Mouse (Mus musculus) urinary bladder, postnatal 36 days (tissue): ENCODE data around the gene Wnt5b.
"Not testable (repeated sequence)": the region's sequence is repeated elsewhere in the genome, so short reads cannot be mapped to it uniquely, and the experiment has no call there.

ENCODE experiments used
- DNase-seq, 2 experiments: peaks; one replicate each; pipeline ENCODE4 v3.0.0; 2022; ENCODE audit warnings: low spot score in 2 of 2, mixed read lengths in 1 of 2

The Wnt5b gene

DNA sequence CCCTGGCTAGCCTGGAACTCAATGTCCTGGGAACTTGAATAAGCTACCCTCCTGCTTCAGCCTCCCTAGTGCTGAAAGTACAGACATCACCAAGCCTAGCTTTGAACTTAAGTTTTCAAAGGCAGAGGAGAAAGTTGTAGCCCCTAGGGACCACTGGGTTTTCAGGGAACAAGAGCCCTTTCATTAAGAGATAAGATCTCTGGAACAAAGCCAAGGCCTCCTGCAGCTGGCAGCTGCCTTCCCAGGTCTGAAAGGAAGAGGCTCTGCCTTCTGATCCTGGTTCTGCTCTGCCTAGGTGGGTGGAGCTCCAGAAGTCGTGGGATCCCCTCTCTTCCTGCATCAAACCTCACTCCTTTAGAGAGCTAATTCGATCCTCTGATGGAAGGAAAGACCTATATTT, 58.7 kb downstream of the Wnt5b start:
- no peak for DNase-seq

DNA sequence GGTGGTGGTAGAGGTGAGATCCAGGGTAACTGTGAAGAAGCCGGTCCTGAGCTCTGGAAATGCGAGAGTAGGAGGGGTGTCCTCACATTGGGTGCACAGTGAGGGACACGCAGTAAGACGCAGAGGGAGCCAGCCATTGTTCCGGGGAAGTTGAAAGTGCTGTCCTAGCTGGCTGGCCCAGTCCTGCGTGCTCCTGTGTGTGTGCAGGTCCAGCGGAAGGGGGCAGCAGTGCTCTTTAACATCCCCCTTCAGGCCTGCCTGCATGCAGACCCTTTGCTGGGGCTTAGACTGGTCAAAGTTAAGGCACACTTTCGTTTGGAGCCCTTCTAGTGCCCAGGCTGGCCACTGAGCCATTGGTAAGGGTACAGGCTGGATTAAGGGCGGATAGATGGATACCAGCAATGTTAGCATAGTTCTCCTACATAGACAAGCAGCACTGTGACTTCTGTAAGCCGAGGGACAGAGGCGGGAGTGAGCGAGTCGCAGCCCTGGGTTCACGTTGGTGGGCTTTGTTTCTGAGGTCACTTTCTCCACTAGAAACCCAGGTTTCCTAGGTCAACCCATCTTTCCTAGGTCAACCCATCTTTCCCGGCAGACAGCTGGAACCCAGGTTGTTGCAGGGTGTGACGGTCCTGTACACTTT, 61.1 kb downstream of the Wnt5b start:
- peak; percentile 18 to 48 for DNase-seq

DNA sequence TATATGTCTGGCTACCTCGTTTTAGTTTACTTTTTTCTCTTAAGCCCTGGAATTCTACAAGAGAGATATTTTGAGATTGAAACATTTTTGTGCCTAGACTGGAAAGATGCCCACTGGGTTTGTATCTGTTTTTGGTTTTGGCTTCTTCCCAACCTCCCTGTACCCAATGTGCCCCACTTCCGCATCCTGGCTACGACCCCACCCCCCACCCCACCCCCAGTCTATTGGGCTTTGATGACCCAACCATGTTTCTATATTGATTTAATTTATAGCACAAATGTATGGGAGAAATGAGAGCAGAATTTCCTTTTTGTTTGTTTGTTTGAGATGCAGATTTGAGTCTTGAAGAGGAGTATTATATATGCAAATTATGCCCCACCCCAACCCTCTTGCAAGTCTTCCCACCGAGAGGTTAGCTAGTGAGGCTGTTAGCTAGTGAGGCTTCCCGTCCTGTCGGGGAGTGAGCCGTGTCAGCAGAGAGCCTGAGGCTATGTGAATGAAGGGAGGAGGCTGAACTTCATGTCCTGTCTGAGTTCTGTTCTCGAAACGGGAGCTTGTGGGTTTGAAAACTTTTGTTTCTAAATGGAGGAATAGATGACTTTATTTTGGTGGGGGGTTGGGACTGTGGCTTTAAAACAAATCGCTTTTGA, 62.3 kb downstream of the Wnt5b start:
- DNase-seq, result not testable (repeated sequence)

DNA sequence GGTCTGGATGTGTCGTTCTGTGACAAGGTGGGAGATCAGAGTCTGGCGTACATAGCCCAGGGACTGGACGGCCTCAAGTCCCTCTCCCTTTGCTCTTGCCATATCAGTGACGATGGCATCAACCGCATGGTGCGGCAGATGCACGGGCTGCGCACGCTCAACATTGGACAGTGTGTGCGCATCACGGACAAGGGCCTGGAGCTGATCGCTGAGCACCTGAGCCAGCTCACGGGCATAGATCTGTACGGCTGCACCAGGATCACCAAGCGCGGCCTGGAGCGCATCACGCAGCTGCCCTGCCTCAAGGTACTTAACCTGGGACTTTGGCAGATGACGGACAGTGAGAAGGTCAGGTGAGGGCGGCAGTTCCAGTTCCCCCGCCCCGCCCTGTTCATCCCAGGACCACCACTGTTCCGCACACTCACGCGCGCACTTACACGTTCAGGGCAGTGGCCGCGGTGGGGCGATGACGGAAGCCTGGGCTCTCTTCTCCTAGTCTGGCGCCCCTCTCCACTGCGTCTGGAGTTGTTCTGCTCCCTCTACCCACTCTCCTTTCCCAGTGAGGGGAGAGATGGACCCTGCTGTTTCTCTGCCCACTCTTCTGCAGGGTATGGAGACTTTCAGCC, 63.3 kb downstream of the Wnt5b start:
- DNase-seq, result peak in 1 of 2 experiments; percentile 9

DNA sequence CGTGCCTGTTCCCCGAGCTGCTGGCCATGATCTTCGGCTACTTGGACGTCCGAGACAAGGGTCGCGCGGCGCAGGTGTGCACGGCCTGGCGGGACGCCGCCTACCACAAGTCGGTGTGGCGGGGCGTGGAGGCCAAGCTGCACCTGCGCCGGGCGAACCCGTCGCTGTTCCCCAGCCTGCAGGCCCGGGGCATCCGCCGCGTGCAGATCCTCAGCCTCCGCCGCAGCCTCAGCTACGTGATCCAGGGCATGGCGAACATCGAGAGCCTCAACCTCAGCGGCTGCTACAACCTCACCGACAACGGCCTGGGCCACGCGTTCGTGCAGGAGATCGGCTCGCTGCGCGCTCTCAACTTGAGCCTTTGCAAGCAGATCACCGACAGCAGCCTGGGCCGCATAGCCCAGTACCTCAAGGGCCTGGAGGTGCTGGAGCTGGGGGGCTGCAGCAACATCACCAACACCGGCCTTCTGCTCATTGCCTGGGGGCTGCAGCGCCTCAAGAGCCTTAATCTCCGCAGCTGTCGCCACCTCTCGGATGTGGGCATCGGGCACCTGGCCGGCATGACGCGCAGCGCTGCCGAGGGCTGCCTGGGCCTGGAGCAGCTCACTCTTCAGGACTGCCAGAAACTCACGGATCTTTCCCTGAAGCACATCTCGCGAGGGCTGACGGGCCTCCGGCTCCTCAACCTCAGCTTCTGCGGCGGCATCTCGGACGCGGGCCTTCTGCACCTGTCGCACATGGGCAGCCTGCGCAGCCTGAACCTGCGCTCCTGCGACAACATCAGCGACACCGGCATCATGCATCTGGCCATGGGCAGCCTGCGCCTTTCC, 64.1 kb downstream of the Wnt5b start:
- peak; percentile 39 to 54 for DNase-seq

DNA sequence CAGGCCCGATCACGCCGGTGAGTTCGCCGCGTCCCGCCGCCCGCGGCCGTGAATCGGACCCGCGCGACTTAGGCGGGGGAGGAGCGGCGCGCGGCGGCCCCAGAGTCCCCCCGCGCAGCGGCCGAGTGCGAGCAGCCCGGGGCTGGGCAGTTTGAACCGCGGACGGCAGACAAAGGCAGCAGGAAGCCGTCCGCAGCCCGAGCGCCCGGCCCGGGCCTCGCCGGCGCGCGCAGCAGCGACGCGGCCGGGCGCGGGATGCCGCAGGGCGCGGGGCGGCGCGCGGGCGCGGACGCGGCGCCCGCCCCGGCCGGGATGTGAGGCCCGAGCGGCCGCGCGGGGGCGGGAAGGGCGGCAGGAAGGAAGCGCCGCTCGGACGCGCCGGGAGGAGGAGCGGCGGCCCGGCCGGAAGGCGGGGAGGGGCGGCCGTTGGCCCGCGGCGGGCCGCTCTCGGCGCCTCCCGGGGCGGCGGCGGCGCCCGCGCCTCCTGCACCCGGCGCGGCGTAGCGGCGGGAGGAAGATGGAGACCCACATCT, 64.7 kb downstream of the Wnt5b start, which contains the start of gene Fbxl14:
Gene Fbxl14 (plus strand): TSS at position 326 of the 533 bp plus-strand sequence.
- peak in 1 of 2 experiments; percentile 35 for DNase-seq

DNA sequence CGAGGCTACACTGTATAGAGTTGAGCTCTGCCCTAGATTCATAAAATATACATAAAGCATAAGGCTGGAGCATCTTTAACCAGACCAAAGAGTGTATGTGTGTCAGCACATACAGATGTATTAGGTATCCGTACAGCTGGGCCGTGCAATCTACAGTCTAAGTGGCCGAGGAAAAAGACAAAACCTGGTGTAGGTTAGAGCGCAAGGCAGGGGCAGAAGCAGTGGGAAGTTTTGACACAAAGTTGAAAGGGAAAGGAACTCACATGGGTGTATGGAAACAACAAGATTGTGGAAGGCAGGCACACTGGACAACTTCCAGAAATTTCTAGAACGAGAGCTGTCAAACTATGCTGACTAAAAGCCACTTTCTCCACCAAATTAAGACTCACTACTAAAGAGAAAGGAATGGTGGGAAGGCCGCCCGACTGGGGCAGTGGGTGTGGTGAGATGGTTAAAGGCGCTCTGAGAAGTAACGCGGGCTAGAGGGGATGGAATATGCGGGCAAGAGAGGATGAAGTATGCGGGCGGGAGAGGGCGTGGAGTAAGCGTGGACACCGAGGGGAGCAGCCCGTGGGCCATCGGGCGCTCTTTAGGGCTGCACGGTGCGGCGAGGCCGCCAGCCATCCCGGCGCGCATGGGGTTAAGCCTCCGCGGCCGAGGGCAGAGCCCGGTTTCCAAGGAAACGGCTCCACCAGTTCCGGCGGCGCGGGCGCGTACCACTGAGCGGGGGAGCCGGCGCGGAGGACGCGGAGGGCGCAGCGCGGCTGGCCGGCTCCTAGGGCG, 65.4 kb downstream of the Wnt5b start:
- DNase-seq, result peak; percentile 78 to 80

DNA sequence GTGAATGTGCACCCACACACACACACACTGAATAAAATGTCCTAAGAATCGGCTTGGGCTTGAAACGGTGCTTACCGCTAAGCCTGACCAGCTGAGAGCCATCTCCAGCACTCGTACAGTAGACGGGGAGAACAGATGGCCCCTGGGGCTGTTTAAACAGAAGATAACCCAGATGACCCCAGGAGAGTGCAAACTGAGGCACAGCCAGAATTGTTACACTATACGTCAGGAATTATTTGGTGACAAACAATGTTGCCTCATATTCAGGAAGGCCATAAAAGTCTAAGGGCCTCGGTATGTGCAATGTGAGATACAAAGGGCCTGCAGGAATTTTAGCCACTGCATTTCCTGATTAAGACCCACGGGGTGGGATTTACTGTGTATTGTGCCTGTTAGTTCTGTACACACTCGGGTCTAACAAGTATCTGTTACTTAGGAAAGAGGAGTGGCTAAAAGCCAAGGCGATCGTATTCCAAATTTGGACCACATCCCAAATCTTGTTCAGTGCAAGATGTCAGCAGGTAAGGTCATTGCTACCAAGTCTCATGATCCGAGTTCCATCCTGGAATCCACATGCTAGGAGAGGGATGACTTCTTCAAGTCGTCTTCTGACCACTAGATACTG, 66.3 kb downstream of the Wnt5b start:
- DNase-seq, result no peak

DNA sequence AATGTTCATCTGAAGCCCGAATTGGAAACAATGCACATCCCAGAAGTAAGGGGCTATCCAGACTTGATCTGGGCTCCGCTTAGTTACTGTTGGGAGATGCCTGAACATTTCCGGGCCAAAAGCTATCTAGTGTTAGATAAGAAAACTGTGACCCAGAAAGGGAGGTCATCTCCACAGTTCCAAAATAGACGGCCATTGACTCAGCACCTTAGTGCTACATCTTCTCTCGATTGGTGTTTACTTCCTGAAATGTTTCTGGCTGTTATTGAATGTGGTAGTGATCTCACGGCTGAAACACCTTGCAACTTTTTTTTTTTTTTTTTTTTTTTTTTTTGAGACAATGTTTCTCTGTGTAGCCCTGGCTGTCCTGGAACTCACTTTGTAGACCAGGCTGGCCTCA, 68.2 kb downstream of the Wnt5b start:
- no peak for DNase-seq

DNA sequence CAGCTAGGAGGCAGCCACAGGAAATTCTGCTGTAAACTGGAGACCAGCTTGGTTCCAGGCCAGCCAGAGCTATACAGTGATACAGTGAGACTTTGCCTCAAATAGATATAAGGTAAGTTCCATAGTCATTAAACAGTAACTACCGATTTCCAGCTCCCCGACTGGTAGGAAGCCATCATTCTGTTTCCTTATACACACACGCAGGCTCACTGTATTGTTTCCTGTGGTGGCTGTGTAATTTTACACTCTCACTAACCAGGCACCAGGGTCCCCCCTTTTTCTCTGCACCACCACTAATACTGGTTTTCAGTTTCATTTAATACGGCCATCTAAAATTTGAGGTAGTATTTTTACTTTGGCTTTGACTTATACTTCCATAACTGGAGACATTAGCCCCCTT, 70.2 kb downstream of the Wnt5b start:
- DNase-seq, result no peak

DNA sequence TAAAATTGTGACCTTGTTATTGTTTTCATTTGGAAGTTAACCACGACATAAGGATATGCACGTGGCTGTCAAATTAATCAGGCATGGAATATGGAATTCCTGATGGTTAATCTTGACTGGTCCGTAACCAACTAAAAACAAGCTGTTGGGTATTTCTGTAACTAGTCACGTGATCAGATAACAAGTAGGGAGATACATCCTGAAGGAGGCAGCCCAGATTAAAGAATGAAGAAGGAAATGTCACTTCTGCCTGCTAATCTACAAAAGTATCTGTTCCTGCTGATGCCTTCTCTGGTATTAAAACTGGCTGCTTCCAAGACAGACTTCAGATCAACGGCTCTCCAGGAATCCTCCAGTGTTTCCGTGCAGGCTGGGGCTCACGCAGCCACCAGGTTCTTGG, 70.7 kb downstream of the Wnt5b start:
- no peak for DNase-seq

DNA sequence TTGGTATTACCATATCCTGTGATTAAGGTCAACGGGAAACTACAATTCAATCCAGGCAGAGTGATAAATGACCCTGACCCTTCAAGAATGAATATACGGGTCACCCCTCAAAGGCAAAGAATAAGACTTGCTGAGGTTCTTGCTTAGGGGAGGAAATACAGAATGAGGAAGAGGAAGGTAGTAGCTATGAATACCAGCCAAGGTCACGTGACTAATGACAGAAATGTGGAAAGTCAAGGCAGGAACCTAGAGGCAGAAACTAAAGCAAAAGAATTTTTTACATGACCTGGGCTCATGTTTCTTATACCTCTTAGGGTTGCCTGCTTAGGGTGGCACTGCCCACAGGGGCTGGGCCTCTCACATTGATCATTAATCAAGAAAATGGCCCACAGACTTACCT, 71.4 kb downstream of the Wnt5b start:
- DNase-seq, result no peak

DNA sequence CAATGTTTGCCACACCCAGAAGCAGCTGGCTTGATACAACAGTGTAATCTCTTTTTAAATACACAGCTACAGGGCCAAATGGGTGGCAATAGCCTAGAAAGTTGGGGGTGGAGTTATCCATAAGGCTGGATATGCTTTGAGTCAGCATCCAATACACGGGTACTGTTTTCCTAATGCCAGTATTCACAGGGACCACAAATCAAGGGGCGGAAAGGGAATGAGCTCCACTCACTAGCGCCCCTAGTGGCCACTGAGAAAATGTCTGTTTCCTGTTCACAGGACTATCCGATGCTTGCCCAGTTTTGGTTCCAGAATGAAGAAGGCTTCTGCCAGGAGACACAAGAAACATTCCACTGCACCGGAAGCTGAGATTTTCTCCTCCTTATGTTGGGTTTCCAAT, 72.0 kb downstream of the Wnt5b start:
- DNase-seq, result peak; percentile 39 to 42

DNA sequence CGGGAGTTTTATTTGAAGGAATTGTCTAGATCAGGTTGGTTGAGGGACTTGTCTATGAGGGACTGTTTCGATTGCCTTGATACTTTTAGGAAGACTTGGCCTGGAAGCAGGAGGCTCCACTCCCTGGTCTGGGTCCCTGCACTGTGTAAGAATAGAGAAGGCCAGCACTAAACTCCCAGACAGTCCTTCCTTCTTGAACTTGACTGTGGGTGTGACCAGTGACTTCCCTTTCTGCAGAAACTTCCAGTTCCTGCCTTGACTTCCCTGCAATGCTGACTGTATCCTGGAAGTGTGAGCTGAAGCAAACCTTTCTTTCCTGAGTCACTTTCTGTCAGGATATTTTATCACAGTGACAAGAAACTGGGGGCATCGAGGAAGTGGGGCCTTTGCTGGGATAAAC, 73.4 kb downstream of the Wnt5b start:
- no peak for DNase-seq

DNA sequence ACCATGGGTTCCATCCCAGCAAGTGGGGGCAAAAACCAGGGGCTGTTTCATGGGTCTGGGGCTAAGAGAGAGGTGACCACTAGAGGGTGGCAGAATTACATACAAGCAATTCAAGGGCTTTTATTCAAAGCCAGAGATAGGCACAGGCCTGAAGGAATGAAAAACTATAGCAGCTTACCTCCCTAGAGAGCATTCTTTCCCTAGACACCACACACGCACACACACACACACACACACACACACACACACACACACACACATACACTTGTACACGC, 76.4 kb downstream of the Wnt5b start:
- DNase-seq, result no peak

DNA sequence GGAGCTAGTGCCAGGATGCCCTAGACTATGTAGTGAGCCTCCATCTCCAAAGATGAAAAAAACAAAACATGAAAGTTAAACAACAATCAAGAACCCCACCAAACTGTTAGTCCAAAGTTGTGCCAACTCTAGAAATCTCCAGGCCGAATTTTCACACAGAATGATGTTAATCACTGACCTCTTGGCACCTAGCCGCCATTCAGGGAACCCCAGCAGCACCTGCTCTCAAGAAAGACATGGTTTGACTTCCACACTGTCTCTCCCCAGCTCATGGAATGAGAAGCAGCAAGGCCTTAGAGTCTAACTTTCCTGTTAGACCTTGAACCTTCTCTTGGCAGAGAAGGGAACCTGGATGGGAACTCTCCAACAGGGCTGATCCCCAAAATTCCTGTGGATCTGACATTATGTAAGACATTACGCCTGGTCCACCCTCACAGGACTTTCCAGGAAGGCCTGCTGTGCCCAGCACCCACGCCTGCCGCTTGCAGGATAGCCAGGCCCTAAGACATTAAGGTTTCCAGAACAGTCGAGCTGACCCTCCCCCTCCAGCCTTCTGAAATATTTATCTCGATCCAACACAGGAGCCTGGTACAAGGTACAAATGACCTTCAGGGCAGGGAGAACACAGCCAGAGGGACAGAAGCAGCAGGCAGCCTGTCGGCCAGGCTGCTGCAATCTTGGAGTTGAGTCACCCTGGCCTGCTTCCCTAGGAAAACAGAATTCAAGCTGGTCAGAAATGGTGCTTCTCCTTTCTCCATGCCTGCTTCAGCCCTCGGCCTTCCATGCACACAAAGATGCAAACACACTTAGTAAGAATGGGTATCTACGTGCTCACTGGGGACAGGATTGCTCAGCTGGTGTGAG, 77.0 kb downstream of the Wnt5b start:
- peak in 1 of 2 experiments; percentile 48 for DNase-seq

DNA sequence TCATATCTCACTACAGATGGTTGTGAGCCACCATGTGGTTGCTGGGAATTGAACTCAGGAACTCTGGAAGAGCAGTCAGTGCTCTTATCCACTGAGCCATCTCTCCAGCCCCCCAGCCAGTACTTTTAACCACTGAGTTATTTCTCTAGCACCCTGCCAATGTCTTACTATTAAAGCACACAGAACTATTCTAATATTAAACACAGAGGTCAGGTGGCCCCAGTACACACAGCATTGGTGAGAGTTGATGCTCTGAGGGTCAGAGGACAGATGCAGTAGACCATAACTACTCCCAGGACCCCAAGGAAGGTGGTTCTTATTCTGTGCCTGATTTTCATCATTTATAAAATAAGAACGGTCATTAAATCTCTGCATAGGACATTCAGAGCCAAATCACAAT, 78.0 kb downstream of the Wnt5b start:
- DNase-seq, result no peak

DNA sequence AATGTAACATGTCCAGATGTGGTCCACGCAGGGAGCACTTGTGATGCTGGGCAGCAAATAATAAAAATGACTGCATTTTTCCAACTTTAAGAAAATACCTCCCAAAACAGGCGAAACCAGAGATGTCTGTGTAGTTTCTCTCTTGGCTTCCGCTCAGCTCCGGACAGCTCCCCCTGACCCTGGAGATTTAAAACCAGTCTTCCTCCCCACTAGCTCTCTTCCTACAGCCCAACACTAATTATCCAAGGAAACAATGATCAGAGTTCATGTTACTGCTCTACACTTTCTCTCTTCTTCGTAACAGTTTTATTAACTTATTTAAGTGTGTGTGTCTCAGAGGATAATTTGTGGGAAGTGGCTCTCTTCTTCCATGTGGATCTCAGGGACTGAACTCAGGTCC, 83.8 kb downstream of the Wnt5b start:
- DNase-seq, result no peak

DNA sequence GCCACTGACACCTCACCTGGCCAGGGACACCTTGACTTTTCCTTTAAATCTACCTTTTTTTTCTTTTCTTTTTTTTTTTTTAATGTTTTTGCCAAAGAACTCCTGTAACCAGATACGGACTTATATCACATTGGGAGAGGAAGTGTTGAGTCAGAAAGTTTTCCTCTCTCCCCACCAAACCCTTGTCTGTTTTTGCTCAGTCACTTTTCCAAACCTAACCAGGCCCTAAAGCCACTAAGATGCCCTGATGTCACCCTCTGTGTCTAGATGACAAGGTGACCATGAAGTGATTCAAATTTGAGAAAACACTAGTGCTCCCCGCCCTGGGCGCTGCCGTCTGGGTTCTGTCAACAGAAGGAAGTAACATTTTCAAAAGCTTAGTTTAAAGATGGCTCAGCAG, 85.1 kb downstream of the Wnt5b start:
- no peak for DNase-seq

DNA sequence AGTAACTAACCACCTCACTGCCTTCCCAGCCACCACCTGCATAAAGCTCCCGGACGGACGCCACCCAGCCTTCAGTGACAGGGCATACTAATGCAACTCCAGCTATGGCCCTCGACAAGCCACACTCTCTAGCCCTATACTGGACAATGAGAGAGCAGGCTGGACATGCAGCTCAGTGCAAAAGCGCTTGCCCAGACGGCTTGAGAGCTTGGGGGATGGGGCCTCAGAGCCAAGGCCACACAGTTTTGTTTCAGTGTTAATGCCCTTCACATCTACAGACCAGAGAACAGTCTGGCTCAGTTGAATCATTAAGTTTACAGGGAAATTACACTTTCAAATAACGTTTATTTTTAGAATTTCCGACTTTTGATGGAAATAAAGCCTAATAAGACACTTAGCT, 86.0 kb downstream of the Wnt5b start:
- no peak for DNase-seq
